Mouse (Mus musculus) lung, postnatal 4 days (tissue): Measurements from ENCODE around the gene Chmp2a.
A peak's percentile ranks its signal among the peaks of the same experiment; 100 is the strongest.

Experiments
- DNase-seq, 2 experiments: peaks; one replicate each; pipeline ENCODE4 v3.0.0; 2021

Gene Chmp2a

DNA sequence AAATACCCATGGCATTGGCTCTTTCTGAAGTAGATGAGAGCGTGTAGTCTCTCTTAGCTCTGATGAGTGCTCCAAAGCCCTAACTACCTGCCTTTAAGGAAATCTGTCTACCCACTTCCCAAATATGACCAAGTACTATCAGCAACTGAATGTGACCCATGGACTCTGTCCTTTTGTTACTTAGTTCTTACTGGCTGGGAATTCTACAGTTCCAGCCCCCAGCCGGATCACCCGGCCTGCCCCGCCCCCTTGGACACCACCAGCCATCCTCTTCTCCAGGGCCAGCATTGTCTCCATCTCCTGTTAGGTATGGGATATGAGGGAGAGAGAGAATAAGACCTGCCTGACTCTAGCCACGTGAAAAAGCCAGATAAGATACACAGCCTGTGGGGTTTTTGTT, 36.6 kb downstream of the Chmp2a start, which contains the start of gene Slc27a5:
TSS of gene Slc27a5 (minus strand) at position 140 of the 400 bp plus-strand sequence.
- DNase-seq = no peak

DNA sequence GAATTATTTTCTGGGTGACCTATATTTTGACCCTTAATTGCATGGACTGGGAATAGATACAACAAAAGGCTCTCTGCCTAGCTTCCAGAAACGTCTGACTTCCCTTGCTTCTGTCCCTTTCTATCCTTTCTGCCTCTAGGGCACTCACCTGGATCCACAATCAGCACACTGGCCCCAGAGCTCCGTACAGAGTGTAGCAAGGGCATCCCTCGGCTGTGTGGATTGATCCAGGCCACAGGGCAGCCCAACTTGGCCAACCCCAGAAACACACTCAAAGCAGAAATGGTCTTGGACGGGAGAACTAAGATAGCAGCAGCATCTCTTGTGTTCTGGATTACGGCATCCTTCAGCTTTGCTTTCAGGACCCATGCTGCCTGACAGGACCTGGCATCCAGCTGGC, 37.4 kb downstream of the Chmp2a start:
- DNase-seq = no peak

DNA sequence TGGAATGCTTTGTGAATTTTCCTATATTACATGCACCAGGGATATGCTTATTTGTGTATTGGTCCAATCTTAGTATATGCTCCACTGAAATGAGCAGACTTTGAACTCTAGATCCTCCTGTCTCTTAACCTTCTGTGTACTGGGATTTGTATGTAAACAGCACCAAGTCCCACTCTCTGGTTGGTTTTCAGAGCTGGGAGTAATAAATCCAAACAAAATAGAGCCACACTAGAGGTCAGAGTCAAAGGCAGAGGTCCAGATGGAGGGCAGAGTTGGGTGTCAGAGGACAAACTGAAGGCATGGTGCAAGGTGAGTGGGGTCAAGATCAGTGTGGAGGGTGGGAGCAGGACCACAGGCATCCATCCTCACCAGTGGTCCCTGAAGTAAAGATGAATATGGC, 38.7 kb downstream of the Chmp2a start:
- DNase-seq = no peak

DNA sequence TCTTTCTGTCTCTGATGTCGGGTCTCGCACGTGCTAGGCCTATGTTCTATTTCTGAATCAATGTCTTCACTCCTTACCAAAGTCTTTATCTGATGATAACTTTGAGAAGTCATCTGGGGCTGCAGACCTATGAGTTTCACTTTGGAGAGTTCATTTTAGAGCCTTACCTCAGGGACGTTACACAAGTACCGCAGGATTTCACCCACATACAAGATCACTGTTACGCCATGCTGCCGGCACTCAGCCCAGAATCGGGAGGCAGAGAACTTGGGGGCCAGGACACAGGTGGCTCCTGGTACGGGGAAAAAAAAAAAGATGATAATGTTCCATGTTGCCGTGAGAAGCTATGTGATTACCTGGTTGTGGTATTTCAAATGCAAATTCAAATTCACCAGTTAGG, 41.5 kb downstream of the Chmp2a start:
- DNase-seq = no peak

DNA sequence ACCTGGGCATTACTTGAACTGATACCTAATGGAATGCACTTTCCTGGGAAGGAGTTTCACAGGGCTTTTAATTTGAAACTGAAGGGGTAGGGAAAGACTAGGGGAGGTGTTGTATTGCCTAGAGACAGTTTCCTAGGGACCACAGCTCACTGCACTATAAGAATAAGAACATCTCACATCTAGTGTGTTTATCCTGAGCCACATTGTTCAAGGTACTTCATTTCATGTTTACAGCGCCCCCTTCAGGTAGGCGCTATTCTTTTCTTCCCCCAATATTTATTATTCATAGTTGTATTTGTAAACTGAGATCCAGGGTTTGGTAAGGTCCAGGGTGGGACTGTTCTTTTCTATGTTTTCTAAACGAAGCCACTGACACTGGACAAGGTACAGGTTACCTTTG, 42.4 kb downstream of the Chmp2a start:
- peak in 1 of 2 experiments; percentile 59 for DNase-seq

DNA sequence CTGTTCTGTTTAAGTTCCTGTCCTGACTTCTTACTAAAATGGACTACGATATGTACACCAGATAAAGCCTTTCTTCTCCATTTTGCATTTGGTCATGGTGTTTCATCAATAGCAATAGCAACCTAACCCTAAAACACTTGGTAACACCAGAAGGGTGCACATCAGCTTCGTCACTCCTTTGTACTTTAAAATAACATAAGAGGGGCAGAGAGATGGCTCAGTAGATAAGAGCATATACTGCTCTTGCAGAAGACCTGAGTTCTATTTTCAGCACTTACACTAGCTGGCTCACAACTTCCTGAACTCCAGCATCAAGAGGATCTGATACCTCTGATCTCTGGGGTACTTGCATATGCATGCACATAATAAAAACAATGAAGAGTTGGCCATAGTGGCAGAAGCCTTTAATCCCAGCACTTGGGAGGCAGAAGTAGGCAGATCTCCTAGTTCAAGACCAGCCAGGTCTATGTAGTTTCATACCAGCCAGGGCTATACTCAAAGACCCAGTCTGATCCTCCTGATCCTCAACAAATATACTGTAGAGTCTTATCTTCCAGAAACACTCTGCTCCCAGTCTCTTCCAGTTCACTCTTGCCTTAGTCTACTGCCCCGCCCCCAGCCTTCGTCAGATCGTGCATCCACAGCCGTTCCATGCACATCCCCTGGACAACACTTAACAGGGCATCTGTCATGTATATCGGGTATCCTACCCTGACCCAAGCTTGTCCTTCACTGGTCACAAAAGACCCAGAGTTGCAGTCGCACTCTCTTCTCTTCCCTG, 47.0 kb downstream of the Chmp2a start:
- no peak for DNase-seq

DNA sequence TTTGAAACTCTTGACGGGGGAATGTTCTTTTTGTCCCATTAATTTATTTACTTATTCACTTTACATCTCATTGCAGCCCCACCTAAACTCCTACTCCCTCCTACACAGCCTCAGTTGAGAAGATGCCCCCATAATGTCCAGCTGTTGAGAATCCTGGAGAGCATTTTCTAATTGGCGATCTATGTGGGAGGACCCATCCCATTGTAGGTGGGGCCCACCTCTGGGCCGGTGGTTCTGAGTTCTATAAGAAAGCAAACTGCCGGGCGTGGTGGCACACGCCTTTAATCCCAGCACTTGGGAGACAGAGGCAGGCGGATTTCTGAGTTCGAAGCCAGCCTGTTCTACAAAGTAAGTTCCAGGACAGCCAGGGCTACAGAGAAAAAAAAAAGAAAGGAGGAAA, 47.7 kb downstream of the Chmp2a start:
- no peak for DNase-seq

DNA sequence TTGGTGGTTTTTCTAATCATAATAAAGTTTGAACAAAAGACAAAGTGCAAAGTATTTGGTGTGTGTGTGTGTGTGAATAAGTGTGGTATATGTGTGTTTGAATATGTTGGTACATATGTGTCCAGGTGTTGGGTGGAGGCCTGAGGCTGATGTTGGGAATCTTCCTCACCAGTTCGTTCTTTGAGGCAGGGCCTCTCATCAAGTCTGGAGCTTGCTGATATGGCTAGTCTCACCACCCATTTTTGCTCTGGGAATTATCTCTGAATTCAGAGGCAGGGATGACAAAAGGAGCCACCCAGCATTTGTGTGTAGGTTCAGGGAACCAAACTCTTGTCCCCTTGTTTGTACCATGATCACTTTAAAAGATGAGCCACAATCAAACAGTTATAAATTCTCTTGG, 48.9 kb downstream of the Chmp2a start:
- DNase-seq = no peak
